Mouse (Mus musculus) ES-Bruce4 (cell line): Measurements from ENCODE around the gene Tpsb2.

Experiments
- CTCF ChIP-seq: IDR thresholded peaks from one replicate; pipeline ENCODE4 v1.8.1; 2011; ENCODE audit warnings: low read depth, low read length
- EP300 ChIP-seq: IDR thresholded peaks from 2 replicates; pipeline ENCODE4 v1.6.1; 2011; ENCODE audit warnings: low read depth, low read length; ENCODE audit not compliant: insufficient read depth
- POLR2A ChIP-seq: IDR thresholded peaks from one replicate; pipeline ENCODE4 v1.8.1; 2011; ENCODE audit warnings: low read length; ENCODE audit not compliant: insufficient read depth

DNA sequence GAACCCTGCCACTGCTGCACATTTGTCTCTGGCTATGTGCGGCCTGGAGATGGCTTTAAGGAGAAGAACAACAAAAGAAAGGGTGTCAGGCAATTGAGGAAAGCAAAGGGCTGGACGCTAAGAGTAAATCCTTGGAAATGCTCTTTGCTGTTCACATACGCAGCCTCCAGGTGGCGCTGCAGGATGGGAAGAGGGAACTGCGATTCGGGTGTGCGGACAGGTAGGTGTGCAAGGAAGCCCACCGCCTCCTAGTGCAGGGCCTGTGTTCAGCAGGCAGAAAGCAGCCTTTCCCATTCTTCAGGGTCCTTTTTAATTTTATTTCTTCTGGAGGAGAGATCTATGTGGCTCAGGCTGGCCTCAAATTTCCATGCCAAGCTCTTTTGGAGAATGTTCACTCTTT lies 32.2 kb upstream of the Tpsb2 start:
- peak; percentile 100 for TF ChIP-seq CTCF
- no peak for TF ChIP-seq POLR2A
- TF ChIP-seq EP300: no peak
